Mouse (Mus musculus): ENCODE results near the gene Cacul1. TPM values are rescaled to one million over a fixed set of nuclear protein-coding genes. Genes with fewer than 3 reads are reported as not detected.

The Cacul1 gene
- total RNA-seq (2023): 10 to 100 TPM; 48.3 to 49.3 TPM

DNA sequence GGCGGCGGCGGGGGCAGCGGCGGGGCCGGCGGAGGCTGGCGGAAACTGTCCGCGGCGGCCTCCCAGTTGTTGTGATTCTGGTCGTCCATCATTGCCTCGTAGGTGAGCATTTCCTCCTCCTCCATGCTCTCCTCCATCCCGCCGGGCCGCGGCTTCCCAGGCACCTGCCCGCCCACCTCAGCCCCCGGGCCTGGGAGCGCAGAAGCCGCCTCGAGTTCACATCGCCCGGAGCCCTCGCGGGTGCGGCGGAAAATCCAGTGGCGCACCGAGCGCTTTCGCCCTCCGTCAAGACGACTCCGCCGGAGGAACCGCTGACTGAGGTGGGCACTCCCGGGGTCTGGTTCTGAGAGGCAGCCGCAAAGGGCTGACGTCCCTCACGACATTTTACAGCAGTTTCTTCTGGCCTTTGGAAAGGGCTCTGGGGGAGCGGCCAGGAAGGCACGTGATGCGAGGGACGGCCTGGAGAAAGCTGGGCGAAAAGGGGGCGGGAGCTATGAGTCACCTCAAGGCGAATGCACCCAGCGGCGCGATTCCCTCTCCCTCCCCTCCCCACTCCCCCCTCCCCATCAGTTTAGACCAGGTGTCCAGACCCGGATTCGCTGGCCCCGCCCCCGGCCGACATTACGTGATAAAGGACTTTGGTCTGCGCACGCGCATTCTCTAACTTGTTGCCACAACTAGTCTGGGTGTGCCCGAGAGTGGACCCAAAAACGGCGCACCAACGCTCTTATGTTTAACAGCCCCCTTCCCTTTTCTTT, at the start of gene Cacul1:
Gene Cacul1 (minus strand): TSS at position 444 of the 758 bp plus-strand sequence.

Other genes starting within 250 kb of the Cacul1 start
- gene Prlhr, start 112.7 kb downstream of the Cacul1 start, total RNA-seq (2023): not detected
- under 1 TPM; 0.39 to 0.46 TPM for gene Nanos1, start 175.0 kb upstream of the Cacul1 start, total RNA-seq (2023)
- 100 to 1,000 TPM; 178 to 212 TPM for gene Eif3a, start 209.6 kb upstream of the Cacul1 start, total RNA-seq (2023)
- gene Fam45a, start 230.6 kb upstream of the Cacul1 start, total RNA-seq (2023): 10 to 100 TPM; 34.6 to 43.2 TPM